ENCODE assay signal across 9 mouse cellular contexts in the genomic region with DNA sequence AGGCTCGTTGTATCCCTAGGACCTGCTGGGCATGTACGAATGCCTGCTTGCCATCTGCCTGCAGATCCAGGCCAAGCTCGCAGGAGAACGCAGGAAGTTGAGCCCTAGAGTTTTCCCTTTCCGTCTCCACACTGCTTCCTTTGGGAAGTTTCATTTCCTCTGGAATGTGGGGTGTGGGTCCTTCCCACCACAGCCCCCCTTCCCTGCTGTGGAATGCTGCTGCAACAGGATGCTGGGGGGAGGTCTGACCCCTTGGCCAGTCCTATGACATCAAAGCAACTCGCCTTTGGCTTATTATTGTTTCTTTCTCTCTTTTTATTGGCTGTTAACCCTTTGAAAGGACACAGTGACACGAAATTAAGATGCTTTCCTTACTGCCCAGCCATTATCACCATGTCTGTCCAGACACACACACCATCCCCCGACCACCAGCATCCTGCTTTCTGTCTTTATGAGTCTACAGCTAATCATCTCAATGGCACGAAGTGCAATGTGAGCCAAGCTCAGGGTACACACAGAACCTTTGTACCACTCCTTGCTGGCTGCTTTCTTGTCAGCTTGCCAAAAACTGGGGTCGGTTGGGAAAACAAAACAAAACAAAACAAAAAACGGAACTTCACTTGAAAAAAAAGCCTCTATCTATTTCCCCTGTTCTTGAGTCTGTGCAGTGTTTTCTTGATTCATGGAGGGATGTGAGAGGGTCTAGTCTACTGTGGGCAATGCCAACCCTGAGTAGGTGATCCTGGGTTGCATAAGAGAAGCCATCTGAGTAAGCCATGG.
DNase-seq lines count a peak whose midpoint lies in the region; ATAC-seq lines count a peak whose summit lies in the region.
"Had no signal": no experiment of that assay in that cellular context is flagged by ENCODE, and none has a peak within 500 bp of the region (broad histone marks: within the 10 kb centered on the region; RNA-seq: fewer than 3 reads in every experiment).

No protein-coding gene starts in this region.

- H3K9ac ChIP-seq in hindbrain, embryonic 14.5 days, result no peak overlapping the region
- H3K9ac ChIP-seq in liver, embryonic 11.5 days (ENCODE audit: low read depth, low read length), result no peak overlapping the region
- H3K9ac ChIP-seq: neural tube, embryonic 12.5 days had no signal

- DNase-seq in adrenal gland, postnatal 10 days, result peak; percentile 12
- DNase-seq in adrenal gland, postnatal 4 days (ENCODE audit: low spot score in 2 of 2), result no peak
- peak; percentile 56 for DNase-seq in embryo, embryonic 11 days
- DNase-seq in hindbrain, embryonic 14.5 days (ENCODE audit: low spot score), result no peak
- DNase-seq in liver, embryonic 11.5 days (ENCODE audit: low spot score), result no peak
- no peak for DNase-seq in frontal cortex, adult 2 months (ENCODE audit: extremely low spot score in 1 of 2, low spot score in 1 of 2)
- no peak for DNase-seq in cerebellum, postnatal 14 days

- H3K4me3 ChIP-seq in hindbrain, embryonic 14.5 days (replicated peaks; ENCODE audit: low read length), result no peak overlapping the region
- H3K4me3 ChIP-seq in liver, embryonic 11.5 days (ENCODE audit: low read depth, low read length), result no peak overlapping the region
- H3K4me3 ChIP-seq: neural tube, embryonic 12.5 days had no signal

- H3K4me2 ChIP-seq in hindbrain, embryonic 14.5 days (replicated peaks), result no peak overlapping the region
- no peak overlapping the region for H3K4me2 ChIP-seq in liver, embryonic 11.5 days
- H3K4me2 ChIP-seq: neural tube, embryonic 12.5 days had no signal

- ATAC-seq in hindbrain, embryonic 14.5 days (ENCODE audit: low FRiP score), result no peak
- ATAC-seq in liver, embryonic 11.5 days (replicated peaks; ENCODE audit: low FRiP score), result no peak
- no peak for ATAC-seq in megakaryocyte-erythroid progenitor cell, adult 5-6 weeks (replicated peaks; ENCODE audit: low FRiP score, low TSS enrichment, poor library complexity, severe bottlenecking)

- 26% methylated on average over 11 of the region's 11 CpGs for WGBS in hindbrain, embryonic 14.5 days
- 42% methylated on average over 11 of the region's 11 CpGs for WGBS in liver, embryonic 11.5 days

- peak overlapping the region; percentile 14; the same call in 1 of the 2 replicates for H3K27ac ChIP-seq in hindbrain, embryonic 14.5 days
- H3K27ac ChIP-seq in liver, embryonic 11.5 days (ENCODE audit: low read depth, low read length), result 0 out of 2 replicates have a peak overlapping the region, but pooled peaks have one; percentile 48
- H3K27ac ChIP-seq: neural tube, embryonic 12.5 days had no signal

- H3K27me3 ChIP-seq in hindbrain, embryonic 14.5 days (ENCODE audit: control insufficient read depth, insufficient read depth, low read length), result no peaks in the 10 kb centered on the region
- no peaks in the 10 kb centered on the region for H3K27me3 ChIP-seq in liver, embryonic 11.5 days (replicated peaks; ENCODE audit: control insufficient read depth, insufficient read depth, low read length)
- H3K27me3 ChIP-seq: neural tube, embryonic 12.5 days had no signal

- H3K9me3 ChIP-seq in hindbrain, embryonic 14.5 days (ENCODE audit: control insufficient read depth, low read length), result no peaks in the 10 kb centered on the region
- no peaks in the 10 kb centered on the region for H3K9me3 ChIP-seq in liver, embryonic 11.5 days (ENCODE audit: control insufficient read depth, low read length)
- H3K9me3 ChIP-seq: neural tube, embryonic 12.5 days had no signal

- peaks cover 22% of the 10 kb centered on the region for H3K4me1 ChIP-seq in hindbrain, embryonic 14.5 days (replicated peaks; ENCODE audit: control insufficient read depth, insufficient read depth, low read length)
- peaks cover 8% of the 10 kb centered on the region for H3K4me1 ChIP-seq in liver, embryonic 11.5 days (replicated peaks; ENCODE audit: control insufficient read depth, insufficient read depth, low read length)

- H3K36me3 ChIP-seq in hindbrain, embryonic 14.5 days (replicated peaks; ENCODE audit: control insufficient read depth, insufficient read depth), result no peaks in the 10 kb centered on the region
- H3K36me3 ChIP-seq in liver, embryonic 11.5 days (ENCODE audit: control insufficient read depth, insufficient read depth, low read length), result no peaks in the 10 kb centered on the region
- H3K36me3 ChIP-seq: neural tube, embryonic 12.5 days had no signal

Comparison
In these comparisons a context has a peak if more than half of its experiments do, and no peak if none do; other contexts are left out.
1. DNase-seq: peak in adrenal gland, postnatal 10 days (single experiment) and embryo, embryonic 11 days (single experiment); none in adrenal gland, postnatal 4 days (0 of 2), hindbrain, embryonic 14.5 days (single experiment), liver, embryonic 11.5 days (single experiment), frontal cortex, adult 2 months (0 of 2) and cerebellum, postnatal 14 days (0 of 2).